Mouse (Mus musculus): ENCODE measurements around the gene Olfr1106. TPM values are rescaled to one million over a fixed set of nuclear protein-coding genes. Genes with fewer than 3 reads are reported as not detected.

Gene Olfr1106
- polyA plus RNA-seq (2012; ENCODE audit: insufficient read depth, low replicate concordance) = not detected in 2 replicates

GRCm38 (mm10) chr2:87052173-87052572, at the start of gene Olfr1106:
TSS of gene Olfr1106 (minus strand) at chr2:87052273.
- no peaks in the 10 kb centered on the region for H3K27me3 ChIP-seq (replicated peaks)
- no peaks in the 10 kb centered on the region for H3K9me3 ChIP-seq
- no peaks in the 10 kb centered on the region for H3K36me3 ChIP-seq (replicated peaks; ENCODE audit: low read length)
- no peaks in the 10 kb centered on the region for H3K4me1 ChIP-seq
- no peak for TF ChIP-seq GATA1 (IDR thresholded peaks at IDR 0.05; ENCODE audit: borderline replicate concordance, low read length)
- no peak for TF ChIP-seq FLI1 (IDR thresholded peaks at IDR 0.05; ENCODE audit: low read length)
- no peak within 1 kb of the TSS for H3K4me3 ChIP-seq (replicated peaks)

DNA sequence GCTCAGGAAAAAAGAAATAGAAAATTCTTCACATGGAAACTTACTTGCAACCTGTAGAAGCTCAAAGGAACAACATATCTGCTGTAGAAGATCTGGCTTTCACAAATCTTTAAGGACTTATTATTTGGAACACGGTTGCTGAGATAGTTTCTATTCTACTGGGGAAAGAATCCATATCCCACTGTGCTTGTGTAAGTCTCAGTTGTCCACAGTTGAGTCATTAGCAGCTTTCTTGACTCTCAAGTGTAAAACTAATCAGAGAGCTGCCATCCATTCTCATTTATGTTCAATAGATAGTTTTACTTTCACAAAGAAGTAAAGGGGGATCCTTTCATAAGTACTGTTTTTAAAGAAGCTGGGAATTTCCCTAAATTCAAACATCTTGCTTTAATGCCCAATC, 43.8 kb upstream of the Olfr1106 start, which contains the start of gene Olfr1109:
Olfr1109 (minus strand) TSS at position 101 of the 400 bp plus-strand sequence.
- H3K9me3 ChIP-seq = no peaks in the 10 kb centered on the region
- no peak within 1 kb of the TSS for H3K4me3 ChIP-seq (replicated peaks)
- TF ChIP-seq FLI1 (IDR thresholded peaks at IDR 0.05; ENCODE audit: low read length) (no peak), GATA1 (IDR thresholded peaks at IDR 0.05; ENCODE audit: borderline replicate concordance, low read length) (no peak)
- H3K4me1 ChIP-seq = no peaks in the 10 kb centered on the region
- no peaks in the 10 kb centered on the region for H3K27me3 ChIP-seq (replicated peaks)
- no peaks in the 10 kb centered on the region for H3K36me3 ChIP-seq (replicated peaks; ENCODE audit: low read length)

DNA sequence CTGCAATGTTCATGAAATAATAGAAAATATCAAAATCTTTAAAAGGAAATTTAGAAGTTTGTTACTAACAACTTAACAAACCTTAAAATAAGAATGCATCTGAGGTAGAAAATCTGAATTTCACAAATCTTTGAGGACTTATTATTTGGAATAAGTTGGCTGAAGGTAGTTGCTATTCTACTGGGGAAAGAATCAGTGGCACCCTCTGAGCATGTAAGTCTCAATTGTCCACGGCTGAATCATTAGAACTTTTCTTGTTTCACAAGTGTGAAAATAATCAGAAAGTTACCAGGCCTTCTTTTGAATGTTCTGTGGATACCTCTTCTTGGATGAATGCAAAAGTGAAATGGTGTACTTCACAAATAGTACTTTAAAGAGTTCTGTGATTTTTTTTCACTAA, 23.6 kb upstream of the Olfr1106 start, which contains the start of gene Olfr1107:
Olfr1107 (minus strand) TSS at position 101 of the 400 bp plus-strand sequence.
- H3K4me1 ChIP-seq = no peaks in the 10 kb centered on the region
- no peak for TF ChIP-seq GATA1 (IDR thresholded peaks at IDR 0.05; ENCODE audit: borderline replicate concordance, low read length)
- no peak for TF ChIP-seq FLI1 (IDR thresholded peaks at IDR 0.05; ENCODE audit: low read length)
- H3K27me3 ChIP-seq (replicated peaks) = no peaks in the 10 kb centered on the region
- H3K36me3 ChIP-seq (replicated peaks; ENCODE audit: low read length) = no peaks in the 10 kb centered on the region
- no peak within 1 kb of the TSS for H3K4me3 ChIP-seq (replicated peaks)
- no peaks in the 10 kb centered on the region for H3K9me3 ChIP-seq

DNA sequence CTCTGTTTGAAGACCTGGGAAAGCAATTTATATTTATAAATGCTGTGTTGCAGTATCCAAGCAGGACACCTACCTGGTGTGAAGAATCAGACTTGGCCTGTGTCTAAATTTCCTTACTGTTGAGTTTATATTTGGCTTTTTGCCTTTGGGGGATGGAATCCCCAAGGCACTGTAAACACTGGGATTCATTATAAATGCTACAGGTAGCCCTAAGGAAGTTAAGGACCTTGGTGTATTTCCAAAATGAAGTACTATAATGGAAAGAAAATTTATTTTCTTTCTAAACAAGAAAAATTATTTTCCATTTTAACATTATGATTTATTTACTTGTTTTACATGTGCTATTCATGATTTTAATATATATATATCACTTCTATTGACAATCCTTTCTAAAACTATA, 15.6 kb downstream of the Olfr1106 start, which contains the start of gene Olfr1105:
Olfr1105 (minus strand) TSS at position 101 of the 400 bp plus-strand sequence.
- Histone ChIP-seq H3K36me3 (replicated peaks; ENCODE audit: low read length) (no peaks in the 10 kb centered on the region), H3K4me1 (no peaks in the 10 kb centered on the region), H3K4me3 (replicated peaks) (no peak within 1 kb of the TSS), H3K9me3 (no peaks in the 10 kb centered on the region), H3K27me3 (replicated peaks) (no peaks in the 10 kb centered on the region)
- TF ChIP-seq FLI1 (IDR thresholded peaks at IDR 0.05; ENCODE audit: low read length) = no peak
- no peak for TF ChIP-seq GATA1 (IDR thresholded peaks at IDR 0.05; ENCODE audit: borderline replicate concordance, low read length)

DNA sequence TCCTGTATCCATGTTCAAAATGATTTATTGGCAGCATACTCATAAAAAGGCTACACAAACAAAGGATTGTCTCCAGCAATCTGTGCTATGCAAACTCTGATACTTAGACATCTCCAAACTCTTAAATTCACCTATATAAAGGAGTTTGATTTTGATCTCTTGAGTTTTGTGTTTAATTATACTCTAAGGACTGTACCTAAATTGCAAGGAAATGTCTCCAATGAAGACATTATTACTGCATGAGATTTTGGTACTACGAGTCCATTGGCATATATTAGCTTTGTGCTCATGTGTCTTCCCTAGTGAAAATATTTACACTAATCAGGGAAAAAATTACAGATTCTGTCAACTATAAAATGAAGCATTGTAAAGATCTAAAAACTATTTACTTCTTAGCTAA, 25.1 kb downstream of the Olfr1106 start, which contains the start of gene Olfr1104:
Olfr1104 (minus strand) TSS at position 101 of the 400 bp plus-strand sequence.
- no peaks in the 10 kb centered on the region for H3K27me3 ChIP-seq (replicated peaks)
- no peaks in the 10 kb centered on the region for H3K4me1 ChIP-seq
- H3K4me3 ChIP-seq (replicated peaks) = no peak within 1 kb of the TSS
- no peaks in the 10 kb centered on the region for H3K9me3 ChIP-seq
- H3K36me3 ChIP-seq (replicated peaks; ENCODE audit: low read length) = no peaks in the 10 kb centered on the region
- no peak for TF ChIP-seq GATA1 (IDR thresholded peaks at IDR 0.05; ENCODE audit: borderline replicate concordance, low read length)
- no peak for TF ChIP-seq FLI1 (IDR thresholded peaks at IDR 0.05; ENCODE audit: low read length)

GRCm38 (mm10) chr2:86998098-86998497, 54.0 kb downstream of the Olfr1106 start, which contains the start of gene Olfr1102:
TSS of gene Olfr1102 (plus strand) at chr2:86998398.
- Histone ChIP-seq H3K9me3 (no peaks in the 10 kb centered on the region), H3K36me3 (replicated peaks; ENCODE audit: low read length) (no peaks in the 10 kb centered on the region), H3K4me3 (replicated peaks) (no peak within 1 kb of the TSS), H3K27me3 (replicated peaks) (no peaks in the 10 kb centered on the region), H3K4me1 (no peaks in the 10 kb centered on the region)
- TF ChIP-seq FLI1 (IDR thresholded peaks at IDR 0.05; ENCODE audit: low read length) (no peak), GATA1 (IDR thresholded peaks at IDR 0.05; ENCODE audit: borderline replicate concordance, low read length) (no peak)

Other genes starting within 250 kb of the Olfr1106 start
- not detected in 2 replicates for gene Olfr141, start 242.3 kb downstream of the Olfr1106 start, polyA plus RNA-seq (2012; ENCODE audit: insufficient read depth, low replicate concordance)
- not detected in 2 replicates for gene Olfr1094, start 227.6 kb downstream of the Olfr1106 start, polyA plus RNA-seq (2012; ENCODE audit: insufficient read depth, low replicate concordance)
- gene Olfr1095, start 200.6 kb downstream of the Olfr1106 start, polyA plus RNA-seq (2012; ENCODE audit: insufficient read depth, low replicate concordance) = 4.0 TPM in 1 of 2 replicates, not detected in the other
- gene Gm13723, start 177.5 kb downstream of the Olfr1106 start, polyA plus RNA-seq (2012; ENCODE audit: insufficient read depth, low replicate concordance) = not detected in 2 replicates
- not detected in 2 replicates for gene Olfr1097, start 160.1 kb downstream of the Olfr1106 start, polyA plus RNA-seq (2012; ENCODE audit: insufficient read depth, low replicate concordance)
- gene Olfr1098, start 127.7 kb downstream of the Olfr1106 start, polyA plus RNA-seq (2012; ENCODE audit: insufficient read depth, low replicate concordance) = not detected in 2 replicates
- not detected in 2 replicates for gene Olfr1099, start 91.6 kb downstream of the Olfr1106 start, polyA plus RNA-seq (2012; ENCODE audit: insufficient read depth, low replicate concordance)
- not detected in 2 replicates for gene Olfr1100, start 72.3 kb downstream of the Olfr1106 start, polyA plus RNA-seq (2012; ENCODE audit: insufficient read depth, low replicate concordance)
- gene Olfr1101, start 61.1 kb downstream of the Olfr1106 start, polyA plus RNA-seq (2012; ENCODE audit: insufficient read depth, low replicate concordance) = not detected in 2 replicates
- gene Olfr1102, start 53.9 kb downstream of the Olfr1106 start, polyA plus RNA-seq (2012; ENCODE audit: insufficient read depth, low replicate concordance) = not detected in 2 replicates
- gene Olfr1104, start 25.2 kb downstream of the Olfr1106 start, polyA plus RNA-seq (2012; ENCODE audit: insufficient read depth, low replicate concordance) = not detected in 2 replicates
- gene Olfr1105, start 15.7 kb downstream of the Olfr1106 start, polyA plus RNA-seq (2012; ENCODE audit: insufficient read depth, low replicate concordance) = 0.02 TPM in 1 of 2 replicates, not detected in the other
- not detected in 2 replicates for gene Olfr1107, start 23.5 kb upstream of the Olfr1106 start, polyA plus RNA-seq (2012; ENCODE audit: insufficient read depth, low replicate concordance)
- gene Olfr1109, start 43.7 kb upstream of the Olfr1106 start, polyA plus RNA-seq (2012; ENCODE audit: insufficient read depth, low replicate concordance) = not detected in 2 replicates
- gene Olfr259, start 62.3 kb upstream of the Olfr1106 start, polyA plus RNA-seq (2012; ENCODE audit: insufficient read depth, low replicate concordance) = not detected in 2 replicates
- not detected in 2 replicates for gene Olfr1110, start 88.0 kb upstream of the Olfr1106 start, polyA plus RNA-seq (2012; ENCODE audit: insufficient read depth, low replicate concordance)
- gene Olfr1111, start 100.4 kb upstream of the Olfr1106 start, polyA plus RNA-seq (2012; ENCODE audit: insufficient read depth, low replicate concordance) = not detected in 2 replicates
- not detected in 2 replicates for gene Olfr1112, start 135.5 kb upstream of the Olfr1106 start, polyA plus RNA-seq (2012; ENCODE audit: insufficient read depth, low replicate concordance)
- gene Olfr1113, start 156.7 kb upstream of the Olfr1106 start, polyA plus RNA-seq (2012; ENCODE audit: insufficient read depth, low replicate concordance) = not detected in 2 replicates
- gene Olfr1115, start 195.7 kb upstream of the Olfr1106 start, polyA plus RNA-seq (2012; ENCODE audit: insufficient read depth, low replicate concordance) = not detected in 2 replicates
- gene Olfr1116, start 215.3 kb upstream of the Olfr1106 start, polyA plus RNA-seq (2012; ENCODE audit: insufficient read depth, low replicate concordance) = not detected in 2 replicates